Mouse (Mus musculus) liver, embryonic 15.5 days (tissue): ENCODE measurements around the gene Fads3. TPM values are rescaled to one million over a fixed set of nuclear protein-coding genes. Genes with fewer than 3 reads are reported as not detected.

Experiments
- ATAC-seq: fragments of 200-750 bp; cut with Nextera tagmentation; 2 replicates; pipeline ENCODE4 v1.8.0; 2017; ENCODE audit warnings: moderate number of reproducible peaks, mild to moderate bottlenecking, moderate library complexity; ENCODE audit not compliant: insufficient read depth
- H3K27ac ChIP-seq: fragments of 300-500 bp; sonication (generic); replicated peaks from 2 replicates; pipeline ENCODE4 v1.5.1; 2015; ENCODE audit warnings: mild to moderate bottlenecking, inconsistent platforms
- H3K27me3 ChIP-seq: fragments of 300-500 bp; sonication (generic); 2 replicates; pipeline ENCODE4 v1.6.1; 2015; ENCODE audit warnings: mild to moderate bottlenecking, inconsistent platforms
- H3K36me3 ChIP-seq: fragments of 300-500 bp; sonication (generic); replicated peaks from 2 replicates; pipeline ENCODE4 v1.6.1; 2015; ENCODE audit warnings: moderate library complexity, mild to moderate bottlenecking, inconsistent platforms
- H3K4me1 ChIP-seq: fragments of 300-500 bp; sonication (generic); replicated peaks from 2 replicates; pipeline ENCODE4 v1.6.1; 2015; ENCODE audit warnings: inconsistent platforms
- H3K4me2 ChIP-seq: fragments of 300-500 bp; sonication (generic); 2 replicates; pipeline ENCODE4 v1.6.1; 2015; ENCODE audit warnings: moderate library complexity, mild to moderate bottlenecking, inconsistent platforms
- H3K4me3 ChIP-seq: fragments of 300-500 bp; sonication (generic); replicated peaks from 2 replicates; pipeline ENCODE4 v1.5.1; 2015; ENCODE audit warnings: mild to moderate bottlenecking, inconsistent platforms
- H3K9ac ChIP-seq: fragments of 300-500 bp; sonication (generic); 2 replicates; pipeline ENCODE4 v1.6.1; 2015; ENCODE audit warnings: moderate library complexity, mild to moderate bottlenecking, inconsistent platforms
- H3K9me3 ChIP-seq: fragments of 300-500 bp; sonication (generic); replicated peaks from 2 replicates; pipeline ENCODE4 v1.6.1; 2016; ENCODE audit warnings: inconsistent platforms
- WGBS: fragments of 180-500 bp; shearing (Covaris S2); methylation state at CpG from one replicate; pipeline ENCODE4 v1.1.7; 2015; ENCODE audit warnings: mixed read lengths; ENCODE audit not compliant: insufficient replicate concordance; 5-methylcytosine and 5-hydroxymethylcytosine counted together
- polyA plus RNA-seq: library from polyadenylated mRNA; unstranded; fragments of >200 nt; fragmentation: Nextera tagmentation; extraction: Ambion mirVana; gene quantifications from 2 replicates; pipeline ENCODE4 v1.2.1, GENCODE M21; 2015

Fads3 gene
- polyA plus RNA-seq, 1 experiment from 2014 or later: 7.6 TPM

GRCm38 (mm10) chr19:10073145-10073544, 31.8 kb downstream of the Fads3 start:
- peaks cover 94% of the 10 kb centered on the region for H3K36me3 ChIP-seq
- no peaks in the 10 kb centered on the region for H3K27me3 ChIP-seq
- H3K4me2 ChIP-seq: no peak overlapping the region
- WGBS: 77% methylated on average over 5 of the region's 5 CpGs
- no peaks in the 10 kb centered on the region for H3K9me3 ChIP-seq
- H3K4me1 ChIP-seq: no peaks in the 10 kb centered on the region; the same call in 1 of the 2 replicates
- no peak for ATAC-seq
- no peak overlapping the region for H3K27ac ChIP-seq
- no peak overlapping the region for H3K9ac ChIP-seq
- H3K4me3 ChIP-seq: no peak overlapping the region

DNA sequence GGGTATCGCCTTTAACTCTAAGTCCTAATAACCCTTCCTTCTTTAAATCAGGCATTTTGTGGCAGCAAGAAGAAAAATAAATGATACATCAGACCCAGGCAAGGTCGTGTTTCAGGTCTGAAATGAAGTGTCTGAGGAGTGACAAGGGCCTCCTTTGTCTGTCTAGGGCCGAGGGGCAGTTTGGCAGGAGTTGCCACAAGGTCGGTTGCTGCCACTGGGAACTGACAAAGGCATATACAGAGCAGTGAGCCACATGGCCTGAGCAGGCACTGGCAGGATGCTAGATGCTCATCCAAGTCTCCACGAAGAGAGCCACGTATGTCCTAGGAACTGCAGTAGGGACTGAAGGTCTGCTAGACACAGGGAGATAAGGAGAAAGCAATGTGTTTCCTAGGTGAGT, 37.0 kb downstream of the Fads3 start:
- Histone ChIP-seq H3K27ac (no peak overlapping the region), H3K4me2 (no peak overlapping the region), H3K36me3 (peaks cover 93% of the 10 kb centered on the region), H3K9ac (no peak overlapping the region), H3K4me1 (no peaks in the 10 kb centered on the region), H3K4me3 (no peak overlapping the region), H3K9me3 (no peaks in the 10 kb centered on the region), H3K27me3 (no peaks in the 10 kb centered on the region)
- ATAC-seq: no peak
- WGBS: 72% methylated on average over 6 of the region's 6 CpGs

DNA sequence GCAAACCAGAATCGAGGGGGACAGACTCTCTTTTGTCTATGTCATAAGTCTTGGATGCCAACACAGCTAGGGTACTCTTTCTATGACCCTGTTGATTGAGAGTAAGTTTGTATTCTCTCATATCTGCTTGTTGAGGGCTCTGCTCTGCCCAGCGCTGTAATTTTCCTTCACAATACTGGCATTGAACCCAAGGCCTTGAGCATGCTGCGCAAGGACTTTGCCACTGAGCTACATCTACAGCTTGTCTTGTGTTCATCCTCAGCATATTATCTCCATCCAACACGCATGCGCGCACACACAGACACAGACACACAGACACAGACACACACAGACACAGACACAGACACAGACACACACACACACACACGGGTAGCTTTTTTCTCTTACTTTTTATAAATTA, 39.0 kb downstream of the Fads3 start:
- no peak overlapping the region for H3K9ac ChIP-seq
- no peak for ATAC-seq
- H3K36me3 ChIP-seq: peaks cover 88% of the 10 kb centered on the region
- 82% methylated on average over 7 of the region's 7 CpGs for WGBS
- H3K4me3 ChIP-seq: no peak overlapping the region
- H3K27ac ChIP-seq: no peak overlapping the region
- no peaks in the 10 kb centered on the region for H3K9me3 ChIP-seq
- H3K4me1 ChIP-seq: no peaks in the 10 kb centered on the region
- no peak overlapping the region for H3K4me2 ChIP-seq
- H3K27me3 ChIP-seq: no peaks in the 10 kb centered on the region

DNA sequence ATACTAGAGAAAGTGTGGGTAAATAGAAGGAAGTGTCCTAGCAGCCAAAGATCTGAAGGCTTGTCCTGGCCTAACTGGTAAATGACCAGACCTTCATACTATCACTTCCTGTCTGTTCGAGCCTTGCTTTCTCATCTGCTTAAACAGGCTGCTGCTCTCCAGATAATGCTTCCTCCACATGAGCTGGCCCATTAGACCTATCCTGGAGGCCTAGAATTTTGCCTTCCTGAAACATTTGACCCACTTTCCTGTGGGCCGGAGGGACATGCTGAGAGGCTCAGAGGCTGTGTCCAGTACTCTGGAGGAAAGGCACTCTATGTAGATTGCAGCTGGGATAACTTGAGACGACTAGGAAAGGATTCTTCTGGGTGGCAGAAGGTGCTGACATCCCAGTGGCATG, 40.7 kb downstream of the Fads3 start:
- no peak overlapping the region for H3K4me3 ChIP-seq
- peaks cover 87% of the 10 kb centered on the region for H3K36me3 ChIP-seq
- no peak overlapping the region for H3K9ac ChIP-seq
- H3K4me1 ChIP-seq: no peaks in the 10 kb centered on the region
- H3K4me2 ChIP-seq: no peak overlapping the region
- no peaks in the 10 kb centered on the region for H3K9me3 ChIP-seq
- 41% methylated on average over 3 of the region's 3 CpGs for WGBS
- H3K27ac ChIP-seq: no peak overlapping the region
- H3K27me3 ChIP-seq: no peaks in the 10 kb centered on the region
- no peak for ATAC-seq

- peaks cover 88% of the 10 kb centered on the region for H3K36me3 ChIP-seq
- H3K4me3 ChIP-seq: no peak overlapping the region
- 79% methylated on average over 9 of the region's 9 CpGs for WGBS
- no peak overlapping the region for H3K27ac ChIP-seq
- H3K27me3 ChIP-seq: no peaks in the 10 kb centered on the region
- no peak overlapping the region for H3K9ac ChIP-seq
- no peaks in the 10 kb centered on the region for H3K9me3 ChIP-seq
- H3K4me2 ChIP-seq: no peak overlapping the region
- ATAC-seq: no peak
- H3K4me1 ChIP-seq: no peaks in the 10 kb centered on the region
Measured at GRCm38 (mm10) chr19:10085454-10085853, 44.1 kb downstream of the Fads3 start.

- Histone ChIP-seq H3K36me3 (peaks cover 88% of the 10 kb centered on the region), H3K4me1 (no peaks in the 10 kb centered on the region), H3K4me2 (no peak overlapping the region), H3K9me3 (no peaks in the 10 kb centered on the region), H3K4me3 (no peak overlapping the region), H3K27ac (no peak overlapping the region), H3K9ac (no peak overlapping the region), H3K27me3 (no peaks in the 10 kb centered on the region)
- WGBS: 78% methylated on average over 4 of the region's 4 CpGs
- no peak for ATAC-seq
Measured at GRCm38 (mm10) chr19:10086976-10087375, 45.6 kb downstream of the Fads3 start.

DNA sequence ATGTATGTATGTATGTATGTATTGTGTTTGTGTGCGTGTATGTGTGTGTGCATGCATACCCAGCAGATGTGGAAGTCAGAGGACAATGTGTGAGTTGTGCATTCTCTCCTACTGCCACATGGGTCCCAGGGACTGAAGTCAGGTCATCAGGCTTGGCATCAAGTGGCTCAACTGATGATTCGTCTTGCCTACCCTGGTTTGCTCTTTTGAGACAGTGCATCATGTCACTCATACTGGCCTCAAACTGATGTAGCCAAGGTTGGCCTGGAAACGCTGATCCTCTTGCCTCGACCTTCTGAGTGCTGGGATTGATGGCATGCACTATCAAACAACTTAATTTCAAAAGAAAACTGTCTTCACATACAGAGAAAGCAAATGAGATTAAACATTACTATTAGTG, 52.5 kb downstream of the Fads3 start:
- Histone ChIP-seq H3K27me3 (no peaks in the 10 kb centered on the region), H3K36me3 (peaks cover 57% of the 10 kb centered on the region), H3K4me3 (no peak overlapping the region), H3K9ac (no peak overlapping the region), H3K4me2 (no peak overlapping the region), H3K9me3 (no peaks in the 10 kb centered on the region), H3K27ac (no peak overlapping the region), H3K4me1 (peaks cover 38% of the 10 kb centered on the region)
- WGBS: 69% methylated on average over 4 of the region's 4 CpGs
- no peak for ATAC-seq

- no peak overlapping the region for H3K4me2 ChIP-seq
- H3K36me3 ChIP-seq: peaks cover 48% of the 10 kb centered on the region
- H3K4me3 ChIP-seq: no peak overlapping the region
- no peaks in the 10 kb centered on the region for H3K9me3 ChIP-seq
- no peaks in the 10 kb centered on the region for H3K27me3 ChIP-seq
- 56% methylated on average over 4 of the region's 4 CpGs for WGBS
- ATAC-seq: no peak
- peaks cover 46% of the 10 kb centered on the region for H3K4me1 ChIP-seq
- no peak overlapping the region for H3K27ac ChIP-seq
- H3K9ac ChIP-seq: no peak overlapping the region
Measured at GRCm38 (mm10) chr19:10094695-10095094, 53.3 kb downstream of the Fads3 start.

DNA sequence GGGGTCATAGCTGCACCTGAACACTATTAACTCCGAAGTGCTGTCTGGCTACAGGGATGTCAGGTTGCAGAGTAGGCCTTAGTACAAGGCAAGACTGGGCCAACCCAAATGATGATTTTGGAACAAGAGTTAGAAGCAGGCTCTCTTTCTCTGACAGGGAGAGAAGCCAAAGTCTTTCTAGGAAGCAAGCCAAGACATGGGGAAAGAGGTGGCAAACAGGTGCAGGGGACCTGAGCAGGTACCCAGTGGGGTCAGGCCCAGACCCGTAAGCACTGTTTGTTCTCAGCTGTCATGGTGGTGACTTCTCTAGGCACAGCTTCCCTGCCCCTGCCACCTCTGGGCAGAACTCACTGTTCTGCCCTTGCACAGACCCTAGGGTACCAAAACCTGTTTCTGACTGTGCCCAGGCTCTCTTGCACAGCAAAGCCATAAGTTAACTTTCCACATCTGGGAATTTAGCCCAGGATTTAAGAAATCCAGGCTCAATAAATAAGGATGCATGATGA, 55.1 kb downstream of the Fads3 start:
- no peak overlapping the region for H3K27ac ChIP-seq
- no peak overlapping the region for H3K9ac ChIP-seq
- 74% methylated on average over 2 of the region's 2 CpGs for WGBS
- H3K4me3 ChIP-seq: no peak overlapping the region
- peaks cover 64% of the 10 kb centered on the region for H3K4me1 ChIP-seq
- no peak for ATAC-seq
- H3K27me3 ChIP-seq: no peaks in the 10 kb centered on the region
- peaks cover 31% of the 10 kb centered on the region for H3K36me3 ChIP-seq
- H3K4me2 ChIP-seq: no peak overlapping the region
- no peaks in the 10 kb centered on the region for H3K9me3 ChIP-seq

DNA sequence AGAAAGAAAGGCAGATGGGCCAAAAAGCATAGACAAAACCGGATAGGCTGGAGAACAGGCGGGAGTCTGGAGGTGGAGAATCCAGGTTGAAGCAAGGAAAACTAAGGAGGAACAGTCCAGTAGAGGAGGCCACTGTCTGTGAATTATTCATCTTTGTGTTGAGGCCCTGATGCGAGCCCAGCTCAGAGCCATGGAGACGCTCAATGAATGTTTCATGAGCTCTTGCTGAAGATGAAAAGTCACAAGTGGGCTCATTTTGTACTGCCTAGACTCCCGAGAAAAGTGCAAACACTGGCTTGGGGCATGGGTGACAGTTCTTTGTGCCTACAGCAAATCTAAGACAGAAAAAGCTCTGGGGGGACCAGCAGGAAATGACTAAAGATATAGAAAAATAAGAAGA, 56.5 kb downstream of the Fads3 start:
- Histone ChIP-seq H3K9ac (no peak overlapping the region), H3K4me2 (no peak overlapping the region)
- ATAC-seq: no peak

GRCm38 (mm10) chr19:10100631-10101071, 59.3 kb downstream of the Fads3 start:
- Histone ChIP-seq H3K9me3 (no peaks in the 10 kb centered on the region), H3K27ac (peak overlapping the region; percentile 68), H3K36me3 (peaks cover 11% of the 10 kb centered on the region; the same call in 1 of the 2 replicates), H3K9ac (peak overlapping the region; percentile 65), H3K4me1 (peaks cover 87% of the 10 kb centered on the region), H3K4me2 (peak overlapping the region; percentile 96), H3K4me3 (peak overlapping the region; percentile 72), H3K27me3 (no peaks in the 10 kb centered on the region)
- peak; percentile 56 for ATAC-seq
- WGBS: under 1% methylated on average over 21 of the region's 21 CpGs

More for the DNA sequence above, 56.5 kb downstream of the Fads3 start:
- H3K36me3 ChIP-seq: peaks cover 20% of the 10 kb centered on the region
- H3K9me3 ChIP-seq: no peaks in the 10 kb centered on the region
- no peaks in the 10 kb centered on the region for H3K27me3 ChIP-seq
- WGBS: 74% methylated on average over 5 of the region's 5 CpGs
- peaks cover 78% of the 10 kb centered on the region for H3K4me1 ChIP-seq
- no peak overlapping the region for H3K27ac ChIP-seq
- H3K4me3 ChIP-seq: no peak overlapping the region
